ENCODE assay signal across 23 mouse cellular contexts in genomic region chr1:151667351-151668074, GRCm38 (mm10).
A peak's percentile ranks its signal among the peaks of the same experiment; 100 is the strongest.
DNase-seq lines count a peak whose midpoint lies in the region; ATAC-seq and TF ChIP-seq lines count a peak whose summit lies in the region.
"Had no signal": no experiment of that assay in that cellular context is flagged by ENCODE, and none has a peak within 500 bp of the region (broad histone marks: within the 10 kb centered on the region; RNA-seq: fewer than 3 reads in every experiment).

No protein-coding gene starts in this region.

- no peaks in the 10 kb centered on the region for H3K27me3 ChIP-seq in stomach, embryonic 15.5 days (replicated peaks)
- no peaks in the 10 kb centered on the region for H3K27me3 ChIP-seq in stomach, postnatal 0 days (ENCODE audit: control insufficient read depth, insufficient read depth, low read length)
- no peaks in the 10 kb centered on the region for H3K27me3 ChIP-seq in liver, embryonic 16.5 days (ENCODE audit: control insufficient read depth, insufficient read depth, low read depth, low read length)
- no peaks in the 10 kb centered on the region for H3K27me3 ChIP-seq in limb, embryonic 10.5 days (ENCODE audit: low read depth, poor library complexity, severe bottlenecking)
- no peaks in the 10 kb centered on the region for H3K27me3 ChIP-seq in kidney, embryonic 16.5 days (ENCODE audit: insufficient read depth, low read length)
- H3K27me3 ChIP-seq: hindbrain, embryonic 15.5 days; limb, embryonic 12.5 days had no signal

- no peaks in the 10 kb centered on the region for H3K9me3 ChIP-seq in stomach, embryonic 15.5 days
- H3K9me3 ChIP-seq in stomach, postnatal 0 days (ENCODE audit: control insufficient read depth, low read length), result no peaks in the 10 kb centered on the region
- H3K9me3 ChIP-seq in liver, embryonic 16.5 days (replicated peaks; ENCODE audit: control insufficient read depth, low read length), result no peaks in the 10 kb centered on the region
- H3K9me3 ChIP-seq in limb, embryonic 10.5 days (replicated peaks), result no peaks in the 10 kb centered on the region
- H3K9me3 ChIP-seq in kidney, embryonic 16.5 days (ENCODE audit: low read length), result no peaks in the 10 kb centered on the region
- H3K9me3 ChIP-seq: forebrain, embryonic 10.5 days; hindbrain, embryonic 15.5 days; limb, embryonic 12.5 days; midbrain, embryonic 10.5 days had no signal

- no peak for DNase-seq in stomach, postnatal 0 days (ENCODE audit: low spot score)
- DNase-seq in liver, result peak; percentile 56
- no peak for DNase-seq in embryo, embryonic 10 days (ENCODE audit: low spot score)
- DNase-seq in limb, embryonic 10.5 days (ENCODE audit: low spot score), result no peak
- DNase-seq: adrenal gland, adult 8-10 months; cerebellum, adult 8-10 months; gastrocnemius, postnatal 14 days; heart, postnatal 4 days; kidney, adult 2 months; kidney, postnatal 14 days; lung, adult 2 months; lung, postnatal 14 days; right cerebral cortex, adult 18-20 months; right cerebral cortex, postnatal 4 days had no signal

- H3K36me3 ChIP-seq in stomach, embryonic 15.5 days, result no peaks in the 10 kb centered on the region
- no peaks in the 10 kb centered on the region for H3K36me3 ChIP-seq in stomach, postnatal 0 days (ENCODE audit: control insufficient read depth, insufficient read depth, low read length)
- H3K36me3 ChIP-seq in liver, embryonic 16.5 days (ENCODE audit: control insufficient read depth, insufficient read depth), result no peaks in the 10 kb centered on the region
- no peaks in the 10 kb centered on the region for H3K36me3 ChIP-seq in limb, embryonic 10.5 days
- no peaks in the 10 kb centered on the region for H3K36me3 ChIP-seq in kidney, embryonic 16.5 days (ENCODE audit: insufficient read depth, low read length)
- H3K36me3 ChIP-seq: forebrain, embryonic 10.5 days; hindbrain, embryonic 15.5 days; limb, embryonic 12.5 days; midbrain, embryonic 10.5 days had no signal

- TF ChIP-seq CTCF in stomach, postnatal 0 days (IDR thresholded peaks at IDR 0.05; ENCODE audit: low read depth), result no peak

- H3K27ac ChIP-seq in stomach, embryonic 15.5 days, result no peak overlapping the region
- H3K27ac ChIP-seq in stomach, postnatal 0 days (replicated peaks), result no peak overlapping the region
- H3K27ac ChIP-seq in liver, embryonic 16.5 days (ENCODE audit: low read length), result no peak overlapping the region
- H3K27ac ChIP-seq in limb, embryonic 10.5 days, result no peak overlapping the region
- H3K27ac ChIP-seq in kidney, embryonic 16.5 days (ENCODE audit: low read length), result no peak overlapping the region
- H3K27ac ChIP-seq: forebrain, embryonic 10.5 days; hindbrain, embryonic 15.5 days; layer of hippocampus, adult 2 months; limb, embryonic 12.5 days; midbrain, embryonic 10.5 days had no signal

- H3K9ac ChIP-seq in stomach, embryonic 15.5 days, result no peak overlapping the region
- H3K9ac ChIP-seq in stomach, postnatal 0 days (ENCODE audit: low read length), result no peak overlapping the region
- no peak overlapping the region for H3K9ac ChIP-seq in liver, embryonic 16.5 days (ENCODE audit: low read depth, low read length)
- no peak overlapping the region for H3K9ac ChIP-seq in kidney, embryonic 16.5 days (replicated peaks; ENCODE audit: low read length)
- H3K9ac ChIP-seq: hindbrain, embryonic 15.5 days; limb, embryonic 12.5 days had no signal

- WGBS in stomach, embryonic 15.5 days, result 80% methylated on average over 10 of the region's 10 CpGs
- 79% methylated on average over 10 of the region's 10 CpGs for WGBS in stomach, postnatal 0 days
- WGBS in liver, embryonic 16.5 days (ENCODE audit: insufficient replicate concordance), result 26% methylated on average over 10 of the region's 10 CpGs
- 89% methylated on average over 10 of the region's 10 CpGs for WGBS in limb, embryonic 10.5 days
- 88% methylated on average over 10 of the region's 10 CpGs for WGBS in kidney, embryonic 16.5 days

- no peak overlapping the region for H3K4me3 ChIP-seq in stomach, embryonic 15.5 days (replicated peaks)
- H3K4me3 ChIP-seq in stomach, postnatal 0 days (ENCODE audit: low read depth, low read length), result no peak overlapping the region
- H3K4me3 ChIP-seq in liver, embryonic 16.5 days (ENCODE audit: low read depth, low read length), result no peak overlapping the region
- H3K4me3 ChIP-seq in limb, embryonic 10.5 days, result no peak overlapping the region
- H3K4me3 ChIP-seq in kidney, embryonic 16.5 days (ENCODE audit: low read length), result no peak overlapping the region
- H3K4me3 ChIP-seq: forebrain, embryonic 10.5 days; hindbrain, embryonic 15.5 days; layer of hippocampus, adult 2 months; limb, embryonic 12.5 days; midbrain, embryonic 10.5 days had no signal

- no peak overlapping the region for H3K4me2 ChIP-seq in stomach, embryonic 15.5 days
- no peak overlapping the region for H3K4me2 ChIP-seq in stomach, postnatal 0 days (replicated peaks; ENCODE audit: low read depth)
- no peak overlapping the region; the same call in 1 of the 2 replicates for H3K4me2 ChIP-seq in liver, embryonic 16.5 days (ENCODE audit: low read depth, low read length)
- H3K4me2 ChIP-seq in kidney, embryonic 16.5 days (replicated peaks; ENCODE audit: low read depth, low read length), result no peak overlapping the region
- H3K4me2 ChIP-seq: hindbrain, embryonic 15.5 days; limb, embryonic 12.5 days had no signal

- ATAC-seq in stomach, embryonic 15.5 days (ENCODE audit: insufficient read depth, low FRiP score, low read depth), result 0 out of 2 replicates have a peak, but pooled peaks have one; percentile 35
- ATAC-seq in stomach, postnatal 0 days (ENCODE audit: low FRiP score, low TSS enrichment), result no peak
- ATAC-seq in liver, embryonic 16.5 days (ENCODE audit: low read depth), result peak; percentile 84
- no peak for ATAC-seq in kidney, embryonic 16.5 days (ENCODE audit: low FRiP score, low TSS enrichment)
- ATAC-seq: forebrain, embryonic 16.5 days had no signal

- H3K4me1 ChIP-seq in stomach, embryonic 15.5 days, result no peaks in the 10 kb centered on the region
- H3K4me1 ChIP-seq in stomach, postnatal 0 days (replicated peaks; ENCODE audit: control insufficient read depth, insufficient read depth), result no peaks in the 10 kb centered on the region
- H3K4me1 ChIP-seq in liver, embryonic 16.5 days (ENCODE audit: control insufficient read depth, low read depth, low read length), result peaks cover 11% of the 10 kb centered on the region
- H3K4me1 ChIP-seq in limb, embryonic 10.5 days, result no peaks in the 10 kb centered on the region
- H3K4me1 ChIP-seq in kidney, embryonic 16.5 days (ENCODE audit: insufficient read depth, low read length), result 0 out of 2 replicates have a peak, but pooled peaks cover 5% of the 10 kb centered on the region
- H3K4me1 ChIP-seq: hindbrain, embryonic 15.5 days; limb, embryonic 12.5 days; midbrain, embryonic 10.5 days had no signal

- no peak for TF ChIP-seq EP300 in stomach, postnatal 0 days (optimal IDR thresholded peaks at IDR 0.05)

Comparison
In these comparisons a context has a peak if more than half of its experiments do, and no peak if none do; other contexts are left out.
1. ATAC-seq: peak in stomach, embryonic 15.5 days (single experiment) and liver, embryonic 16.5 days (single experiment); none in stomach, postnatal 0 days (single experiment) and kidney, embryonic 16.5 days (single experiment).